Mouse (Mus musculus) C3H10T1/2 (cell line): ENCODE data around the gene Muc13. TPM values are rescaled to one million over a fixed set of nuclear protein-coding genes. Genes with fewer than 3 reads are reported as not detected.

Experiments used
- polyA plus RNA-seq, 2 experiments: library from polyadenylated mRNA; unstranded; fragments of >200 nt; fragmentation: generic; extraction: Trizol; gene quantifications; one replicate each; pipeline ENCODE4 v1.2.1; 2012; ENCODE audit warnings: missing spikeins in 2 of 2

The Muc13 gene
- under 1 TPM in 1 of 2 experiments, not detected in 1; 0.05 TPM for polyA plus RNA-seq

GRCm38 (mm10) chr16:33793846-33794791 lies at the start of gene Muc13:
Gene Muc13 (plus strand): TSS chr16:33794037.

GRCm38 (mm10) chr16:33829301-33829831 lies 35.5 kb downstream of the Muc13 start, which contains the start of gene Itgb5:
Gene Itgb5 (plus strand): TSS chr16:33829665.

Other genes with a start within 250 kb of the Muc13 start
- 10 to 100 TPM in 1 of 2 experiments, under 1 TPM in 1; 0.96 to 14.8 TPM for gene Heg1, start 109.7 kb upstream of the Muc13 start, polyA plus RNA-seq
- gene Itgb5, start 35.6 kb downstream of the Muc13 start, polyA plus RNA-seq = 100 to 1,000 TPM in 1 of 2 experiments, 10 to 100 TPM in 1; 81.9 to 223 TPM
- gene Umps, start 173.0 kb downstream of the Muc13 start, polyA plus RNA-seq = 10 to 100 TPM; 18.0 to 34.9 TPM